Mouse (Mus musculus) mature B cell (primary cell): ENCODE measurements around the gene Sirt4.
"Not testable (repeated sequence)": the region's sequence is repeated elsewhere in the genome, so short reads cannot be mapped to it uniquely, and the experiment has no call there.

Experiments used
- in situ Hi-C: fragments of 300-500 bp; cut with MboI; formaldehyde crosslinking; loops from 2 replicates; pipeline ENCODE4 v1.14.3; 2019

The Sirt4 gene

DNA sequence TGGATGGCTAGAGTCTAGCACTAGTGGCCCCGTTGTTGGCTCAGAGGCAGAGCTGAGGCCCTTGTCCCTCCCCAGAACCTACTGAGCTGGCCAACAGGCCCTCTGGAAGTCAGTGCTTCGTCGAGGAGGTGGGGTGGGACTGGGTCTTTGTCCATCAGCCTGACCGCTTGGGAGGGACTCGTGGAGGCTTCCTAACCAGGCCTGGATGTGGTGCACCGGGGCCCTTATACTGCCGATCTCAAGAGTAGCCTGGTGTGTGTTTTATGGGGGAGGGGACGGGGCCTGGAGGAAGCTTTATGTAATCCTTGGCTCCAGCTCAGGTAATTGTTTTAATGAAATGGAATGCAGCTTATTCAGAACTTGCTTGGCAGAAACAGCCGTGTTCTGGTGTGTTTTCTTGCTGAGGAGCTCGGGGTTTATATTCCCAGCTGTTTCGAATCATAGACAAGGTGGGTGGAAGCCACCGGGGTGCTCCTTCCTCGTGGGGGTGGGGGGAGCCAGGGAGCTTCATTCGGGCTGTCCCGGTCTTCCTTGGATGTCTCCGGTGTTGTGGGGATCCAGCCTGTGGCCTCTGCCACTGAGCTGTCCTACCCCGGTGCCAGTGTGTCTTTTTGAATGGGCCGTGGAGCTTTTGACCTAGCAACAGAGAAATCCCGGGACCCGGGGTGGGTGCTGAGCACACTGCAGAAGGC, 30.5 kb upstream of the Sirt4 start:
- in situ Hi-C loops = no loop called here

- in situ Hi-C loops = no loop called here
Measured at GRCm38 (mm10) chr5:115514346-115514745, 29.8 kb upstream of the Sirt4 start.

DNA sequence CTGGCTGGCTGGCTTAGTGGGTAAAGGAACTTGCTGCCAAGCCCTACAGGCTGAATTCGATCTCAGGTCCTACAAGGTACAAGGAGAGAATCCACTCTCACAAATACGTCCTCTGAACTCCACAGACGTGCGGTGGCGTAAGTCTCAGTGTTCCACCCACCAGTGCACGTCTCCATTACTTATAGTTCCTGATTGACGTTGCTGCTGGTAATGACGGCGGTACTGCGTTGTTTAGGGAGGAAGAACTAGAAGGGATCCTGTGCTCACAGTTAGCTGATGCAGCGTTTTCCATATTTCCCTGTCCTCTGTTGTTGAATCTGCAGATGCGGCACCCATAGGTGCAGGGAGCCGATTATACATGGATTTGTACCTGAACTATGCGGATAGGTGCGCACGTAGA, 29.2 kb upstream of the Sirt4 start:
- in situ Hi-C loops = no loop called here

DNA sequence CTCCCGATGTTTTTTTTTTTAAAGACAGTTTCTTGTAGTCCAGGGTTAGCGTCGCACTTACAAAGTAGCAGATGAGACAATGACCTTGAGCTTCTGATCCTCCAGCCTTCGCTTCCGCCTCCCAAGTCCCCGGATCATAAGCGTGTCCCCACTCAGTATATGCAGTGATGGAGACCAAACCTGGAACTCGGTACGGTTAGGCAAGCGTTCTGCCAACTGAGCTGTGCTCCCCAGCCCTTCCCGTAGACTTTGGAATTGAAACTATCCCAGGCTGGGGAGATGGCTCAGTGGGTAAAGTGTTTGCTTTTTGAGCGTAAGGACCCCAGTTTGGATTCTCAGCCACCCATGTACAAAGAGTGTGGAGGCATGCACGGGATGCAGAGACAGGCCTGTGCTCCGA, 28.7 kb upstream of the Sirt4 start:
- in situ Hi-C loops = no loop called here

DNA sequence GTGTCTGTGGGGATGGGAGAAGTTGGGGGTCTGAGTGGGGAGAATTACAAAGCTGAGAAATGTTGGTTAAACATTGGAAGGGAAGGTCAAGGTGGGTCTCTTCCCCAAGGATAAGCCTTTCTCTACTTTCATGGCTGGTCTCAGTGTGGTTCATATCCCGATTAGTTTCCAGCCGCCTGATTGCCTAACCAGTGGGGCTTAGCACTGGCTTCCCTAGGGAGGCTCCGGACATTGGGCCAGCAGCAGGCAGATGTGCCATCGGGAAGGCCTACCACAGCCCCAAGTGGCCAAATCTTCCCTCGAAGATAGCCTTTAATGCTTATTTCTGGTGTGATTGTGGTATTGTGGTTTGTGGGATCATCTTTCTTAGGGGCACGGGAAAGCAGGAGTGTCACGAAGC, 27.9 kb upstream of the Sirt4 start:
- in situ Hi-C loops = no loop called here

- in situ Hi-C loops = no loop called here
Measured at GRCm38 (mm10) chr5:115509790-115510689, 25.5 kb upstream of the Sirt4 start.

- in situ Hi-C loops = no loop called here
Measured at GRCm38 (mm10) chr5:115509321-115509761, 24.8 kb upstream of the Sirt4 start.

DNA sequence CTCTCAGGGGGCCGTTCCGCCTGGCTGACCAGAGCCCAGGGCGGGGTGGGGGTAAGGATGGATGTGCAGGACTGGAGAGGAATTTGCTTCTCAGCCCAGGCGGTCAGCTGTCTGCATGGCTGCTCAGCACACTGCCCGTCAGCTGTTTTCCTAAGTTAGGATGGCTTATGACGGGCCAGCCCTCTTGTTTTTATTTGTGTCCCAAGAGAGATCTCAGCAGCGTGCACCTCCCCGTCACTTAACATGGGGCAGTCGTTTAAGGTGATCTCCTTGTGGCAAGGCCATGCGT, 24.3 kb upstream of the Sirt4 start:
- in situ Hi-C loops = no loop called here

DNA sequence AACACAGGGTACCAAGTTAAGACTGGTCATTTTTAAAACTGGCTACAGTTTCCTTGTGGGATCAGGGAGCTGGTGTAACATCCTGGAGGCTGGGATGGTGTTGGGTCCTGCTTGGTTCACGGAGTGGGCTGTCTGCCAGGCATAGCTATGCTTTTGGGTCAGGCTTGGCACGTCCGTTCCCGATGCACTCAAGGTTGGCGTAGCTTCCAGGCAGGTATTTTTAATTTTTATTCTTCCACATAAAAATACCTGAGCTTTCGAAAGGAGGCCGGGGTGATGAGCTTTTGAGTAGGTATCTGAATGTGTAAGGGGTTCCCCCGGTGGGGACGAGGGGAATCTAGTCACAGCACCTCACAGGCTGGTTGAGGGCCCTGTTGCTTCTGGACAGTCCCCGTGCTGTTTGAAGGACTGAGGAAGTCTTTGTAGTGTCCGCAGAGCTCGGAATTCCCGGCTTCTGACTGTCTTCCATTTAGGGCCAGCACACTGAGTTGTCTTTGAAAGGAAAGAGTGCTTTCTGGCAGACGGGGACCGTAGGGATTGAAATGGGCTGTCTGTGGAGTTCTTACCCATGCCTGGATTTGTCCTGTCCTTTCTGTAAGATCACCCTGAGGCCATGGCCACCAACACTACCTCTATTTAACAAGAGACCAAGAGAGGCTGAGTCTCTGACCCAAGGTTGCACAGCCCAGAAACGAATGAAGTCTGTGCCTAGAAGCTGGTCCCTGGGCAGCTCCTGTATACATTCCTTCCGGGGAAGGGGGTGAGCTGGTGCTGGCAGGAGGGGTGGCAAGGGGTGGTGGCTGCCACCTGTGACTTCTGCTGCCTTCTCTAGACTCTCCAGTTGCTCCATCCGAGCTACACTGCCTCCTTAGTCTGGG, 23.7 kb upstream of the Sirt4 start:
- in situ Hi-C loops = no loop called here

DNA sequence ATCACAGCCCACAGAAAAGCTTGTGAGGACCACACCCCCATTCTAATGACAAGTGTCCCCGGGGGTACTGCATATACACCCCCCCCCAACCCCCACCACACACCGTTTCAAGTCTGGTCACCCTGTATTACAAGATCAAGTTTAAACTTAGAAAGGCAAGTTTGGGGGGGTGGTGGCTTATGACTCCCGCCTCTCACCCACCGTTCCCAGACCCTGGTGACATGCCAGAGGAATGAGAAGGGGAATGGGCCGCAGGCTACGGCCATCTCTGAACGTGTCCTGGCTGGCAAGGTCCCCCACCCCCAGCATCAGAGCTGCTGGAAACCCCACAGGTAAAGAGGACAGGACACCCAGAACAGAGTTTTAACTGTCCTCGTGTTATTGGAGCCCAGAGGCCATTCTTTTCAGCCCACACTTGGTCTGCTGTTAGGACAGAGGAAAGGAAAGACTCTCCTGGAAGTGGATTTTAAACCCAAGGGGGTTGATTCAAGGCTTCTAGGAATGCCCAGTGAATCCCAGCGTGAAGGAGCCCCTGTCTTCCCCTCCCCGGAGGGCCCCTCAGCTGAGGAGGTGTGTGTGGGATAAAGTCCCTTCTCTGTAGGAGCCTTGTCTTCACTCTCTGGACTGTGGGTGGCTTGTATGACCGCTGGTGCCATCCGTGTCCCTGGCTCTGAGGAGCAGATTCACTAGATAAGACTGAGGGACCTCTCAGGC, 22.9 kb upstream of the Sirt4 start:
- in situ Hi-C loops = no loop called here

DNA sequence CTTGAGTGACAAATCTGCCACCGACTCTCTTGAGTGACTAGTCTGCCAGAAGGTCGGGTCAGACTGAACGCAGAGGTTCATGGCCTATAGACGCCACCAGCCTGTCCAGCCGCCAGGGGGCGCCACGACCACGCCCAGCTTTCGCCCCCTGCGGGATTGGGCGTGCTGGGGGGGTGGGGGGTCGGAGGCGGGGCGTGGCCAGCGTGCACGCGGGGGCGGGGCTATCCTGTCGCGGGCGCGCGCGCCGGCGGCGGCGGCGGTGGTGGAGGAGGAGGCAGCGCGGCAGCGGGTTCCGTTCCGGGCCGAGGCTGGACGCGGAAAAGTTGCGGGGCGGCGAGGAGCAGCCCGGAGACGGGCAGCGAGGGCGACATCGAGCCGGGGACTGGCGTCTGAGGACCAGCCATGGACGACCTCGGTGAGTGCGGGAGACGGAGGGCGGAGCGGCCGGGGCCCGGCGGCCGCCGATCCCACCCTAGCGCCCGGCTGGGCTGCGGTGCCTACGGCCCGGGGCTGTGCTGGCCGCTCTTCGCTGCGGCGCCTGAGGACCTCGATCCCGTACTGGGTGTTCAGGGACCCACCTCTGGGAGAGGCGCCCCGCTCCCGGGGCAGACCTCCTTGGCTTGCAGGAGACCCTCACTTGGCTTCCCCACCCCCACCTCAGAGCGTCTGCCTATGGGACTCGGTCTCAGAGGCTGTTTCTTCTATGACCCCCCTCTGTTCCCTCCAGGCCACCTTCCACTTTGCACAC, 22.1 kb upstream of the Sirt4 start, which contains the start of gene Pxn:
Gene Pxn (plus strand): TSS at position 223 of the 748 bp plus-strand sequence.
- in situ Hi-C loops = no loop called here

- in situ Hi-C loops = not testable (repeated sequence)
Measured at GRCm38 (mm10) chr5:115505617-115506016, 21.1 kb upstream of the Sirt4 start.

GRCm38 (mm10) chr5:115503035-115503434, 18.5 kb upstream of the Sirt4 start:
- in situ Hi-C loops = loop anchor here (5.0 kb wide), 1 partner anchor 39 kb away; no protein-coding TSS in a partner anchor

GRCm38 (mm10) chr5:115500383-115500935, 15.9 kb upstream of the Sirt4 start:
- in situ Hi-C loops = loop anchor here (5.0 kb wide), 1 partner anchor 42 kb away; no protein-coding TSS in a partner anchor

DNA sequence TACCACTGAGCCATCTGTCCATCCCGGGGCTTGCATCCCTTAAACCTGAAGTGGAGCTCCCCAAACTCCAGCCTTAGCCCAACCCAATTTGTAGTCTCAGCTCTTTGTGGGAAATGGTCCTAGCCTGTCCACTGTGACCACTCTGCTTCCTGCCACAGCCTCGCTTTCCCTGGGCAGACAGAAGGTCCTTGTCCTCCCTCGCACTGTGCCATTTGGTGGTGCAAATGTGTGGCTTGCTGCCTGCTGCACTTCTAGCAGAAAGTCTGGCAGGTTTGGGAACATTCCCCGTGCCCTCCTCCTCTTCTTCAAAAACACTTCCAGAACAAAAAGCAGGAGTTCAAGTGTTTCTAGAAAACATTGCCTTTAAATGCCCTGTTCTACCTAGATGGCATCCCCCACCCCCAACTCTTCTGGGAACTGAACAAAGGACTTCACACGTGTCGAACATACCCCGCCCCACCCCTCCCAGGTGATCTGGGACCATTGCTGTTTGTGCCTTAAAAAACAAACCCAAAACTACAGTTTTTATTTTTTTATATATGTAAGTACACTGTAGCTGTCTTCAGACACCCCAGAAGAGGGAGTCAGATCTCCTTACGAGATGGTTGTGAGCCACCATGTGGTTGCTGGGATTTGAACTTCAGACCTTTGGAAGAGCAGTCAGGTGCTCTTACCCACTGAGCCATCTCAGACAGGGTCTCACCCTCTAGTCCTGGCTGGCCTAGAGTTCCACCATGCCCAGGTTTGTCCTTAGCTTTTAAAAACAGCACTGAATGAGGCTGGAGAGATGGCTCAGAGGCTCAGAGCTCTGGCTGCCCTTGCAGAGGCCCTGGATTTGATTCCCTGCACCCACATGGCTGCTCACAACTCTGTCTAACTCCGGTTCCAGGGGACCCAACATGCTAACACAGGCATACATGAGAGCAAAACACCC, 14.0 kb upstream of the Sirt4 start:
- in situ Hi-C loops = no loop called here

- in situ Hi-C loops = no loop called here
Measured at GRCm38 (mm10) chr5:115497033-115497432, 12.5 kb upstream of the Sirt4 start.

GRCm38 (mm10) chr5:115495618-115496017, 11.1 kb upstream of the Sirt4 start:
- in situ Hi-C loops = not testable (repeated sequence)

GRCm38 (mm10) chr5:115493441-115493840, 8.9 kb upstream of the Sirt4 start:
- in situ Hi-C loops = no loop called here

- in situ Hi-C loops = no loop called here
Measured at GRCm38 (mm10) chr5:115492711-115493335, 8.3 kb upstream of the Sirt4 start.
